Mouse (Mus musculus) small intestine, adult 2 months (tissue): Measurements from ENCODE around the gene Gmfb.

Source experiments
- CTCF ChIP-seq: fragments of 200-500 bp; IDR thresholded peaks from 2 replicates; pipeline ENCODE4 v1.5.1; 2012; ENCODE audit warnings: low read depth, mild to moderate bottlenecking, control low read depth, inconsistent platforms, low read length, moderate library complexity, mixed read lengths; ENCODE audit not compliant: insufficient replicate concordance, insufficient read length; ENCODE audit errors: extremely low read depth
- POLR2A ChIP-seq: fragments of 200-500 bp; IDR thresholded peaks from 2 replicates; pipeline ENCODE4 v1.6.1; 2012; ENCODE audit warnings: low read depth, mild to moderate bottlenecking, control low read depth, inconsistent platforms, low read length, moderate library complexity

GRCm38 (mm10) chr14:46803791-46804190 lies 18.3 kb downstream of the Gmfb start:
- no peak for TF ChIP-seq POLR2A
- TF ChIP-seq CTCF: no peak
